Mouse (Mus musculus): ENCODE results near the gene Lyrm4.
A peak's percentile ranks its signal among the peaks of the same experiment; 100 is the strongest.
"Not testable (repeated sequence)": the region's sequence is repeated elsewhere in the genome, so short reads cannot be mapped to it uniquely, and the experiment has no call there.

Gene Lyrm4

GRCm38 (mm10) chr13:35994067-35994466 lies 123.3 kb downstream of the Lyrm4 start:
- DNase-seq: peak; percentile 99

- DNase-seq: not testable (repeated sequence)
Observed at GRCm38 (mm10) chr13:35991185-35991584, 126.1 kb downstream of the Lyrm4 start.

- peak; percentile 89 for DNase-seq
Observed at GRCm38 (mm10) chr13:35989329-35989728, 128.0 kb downstream of the Lyrm4 start.

GRCm38 (mm10) chr13:35982985-35983384 lies 134.3 kb downstream of the Lyrm4 start:
- DNase-seq: no peak

- DNase-seq: no peak
Observed at GRCm38 (mm10) chr13:35980471-35980870, 136.9 kb downstream of the Lyrm4 start.

GRCm38 (mm10) chr13:35976912-35977311 lies 140.4 kb downstream of the Lyrm4 start:
- no peak for DNase-seq

- DNase-seq: peak; percentile 53
Observed at GRCm38 (mm10) chr13:35969829-35970228, 147.5 kb downstream of the Lyrm4 start.

- DNase-seq: peak; percentile 76
Observed at GRCm38 (mm10) chr13:35969431-35969721, 147.9 kb downstream of the Lyrm4 start.

- peak; percentile 89 for DNase-seq
Observed at GRCm38 (mm10) chr13:35968719-35969430, 148.5 kb downstream of the Lyrm4 start.

GRCm38 (mm10) chr13:35968131-35968718 lies 149.1 kb downstream of the Lyrm4 start:
- DNase-seq: peak; percentile 89

GRCm38 (mm10) chr13:35967690-35968089 lies 149.6 kb downstream of the Lyrm4 start:
- DNase-seq: peak; percentile 79

- peak; percentile 86 for DNase-seq
Observed at GRCm38 (mm10) chr13:35963583-35963982, 153.7 kb downstream of the Lyrm4 start.

- peak; percentile 76 for DNase-seq
Observed at GRCm38 (mm10) chr13:35959391-35960067, 157.8 kb downstream of the Lyrm4 start.

- DNase-seq: peak; percentile 39
Observed at GRCm38 (mm10) chr13:35958539-35958938, 158.8 kb downstream of the Lyrm4 start, which contains the start of gene Ppp1r3g. Ppp1r3g (plus strand) TSS chr13:35958839.

GRCm38 (mm10) chr13:35949814-35950455 lies 167.4 kb downstream of the Lyrm4 start:
- peak; percentile 87 for DNase-seq

- DNase-seq: peak; percentile 89
Observed at GRCm38 (mm10) chr13:35947354-35948000, 169.8 kb downstream of the Lyrm4 start.

- peak; percentile 87 for DNase-seq
Observed at GRCm38 (mm10) chr13:35946659-35947353, 170.5 kb downstream of the Lyrm4 start.

- DNase-seq: peak; percentile 55
Observed at GRCm38 (mm10) chr13:35940934-35941333, 176.4 kb downstream of the Lyrm4 start.

- peak; percentile 51 for DNase-seq
Observed at GRCm38 (mm10) chr13:35939871-35940665, 177.3 kb downstream of the Lyrm4 start.

- peak; percentile 3 for DNase-seq
Observed at GRCm38 (mm10) chr13:35937991-35938390, 179.3 kb downstream of the Lyrm4 start.
